Mouse (Mus musculus) heart, postnatal 0 days (tissue): ENCODE data around the gene Lipc. TPM values are rescaled to one million over a fixed set of nuclear protein-coding genes. Genes with fewer than 3 reads are reported as not detected.

Experiments
- ATAC-seq: fragments of 200-750 bp; cut with Nextera tagmentation; 2 replicates; pipeline ENCODE4 v1.8.0; 2017; ENCODE audit warnings: low read depth, moderate number of reproducible peaks, moderate library complexity; ENCODE audit not compliant: insufficient read depth
- DNase-seq: peaks from one replicate; pipeline ENCODE4 v3.0.0-alpha.2; 2016; ENCODE audit warnings: low spot score
- H3K27ac ChIP-seq: fragments of 300-500 bp; sonication (generic); 2 replicates; pipeline ENCODE4 v1.5.1; 2014; ENCODE audit warnings: low read depth, mild to moderate bottlenecking
- H3K27me3 ChIP-seq: fragments of 300-500 bp; sonication (generic); 2 replicates; pipeline ENCODE4 v1.6.1; 2014; ENCODE audit warnings: low read length, mixed read lengths; ENCODE audit not compliant: control insufficient read depth, insufficient read depth
- H3K36me3 ChIP-seq: fragments of 300-500 bp; sonication (generic); replicated peaks from 2 replicates; pipeline ENCODE4 v1.6.1; 2014; ENCODE audit warnings: low read length, mixed read lengths; ENCODE audit not compliant: control insufficient read depth, insufficient read depth
- H3K4me1 ChIP-seq: fragments of 300-500 bp; sonication (generic); 2 replicates; pipeline ENCODE4 v1.6.1; 2014; ENCODE audit warnings: antibody characterized with exemption; ENCODE audit not compliant: control insufficient read depth, insufficient read depth
- H3K4me2 ChIP-seq: fragments of 300-500 bp; sonication (generic); 2 replicates; pipeline ENCODE4 v1.6.1; 2014; ENCODE audit warnings: low read depth, mild to moderate bottlenecking, low read length, moderate library complexity
- H3K4me3 ChIP-seq: fragments of 300-500 bp; sonication (generic); 2 replicates; pipeline ENCODE4 v1.5.1; 2014; ENCODE audit warnings: low read depth, low read length
- H3K9ac ChIP-seq: fragments of 300-500 bp; sonication (generic); replicated peaks from 2 replicates; pipeline ENCODE4 v1.6.1; 2014; ENCODE audit warnings: low read depth, low read length, mixed read lengths
- H3K9me3 ChIP-seq: fragments of 300-500 bp; sonication (generic); replicated peaks from 2 replicates; pipeline ENCODE4 v1.6.1; 2016; ENCODE audit warnings: low read length; ENCODE audit not compliant: control insufficient read depth
- CTCF ChIP-seq: IDR thresholded peaks from 2 replicates; pipeline ENCODE4 v1.5.1; 2016; ENCODE audit warnings: antibody characterized with exemption, control low read depth, low read depth
- EP300 ChIP-seq: IDR thresholded peaks from 2 replicates; pipeline ENCODE4 v1.6.1; 2016; ENCODE audit warnings: antibody characterized with exemption, low read depth
- WGBS: fragments of 180-500 bp; shearing (Covaris S2); extraction: QIAGEN DNeasy Blood & Tissue Kit; methylation state at CpG from one replicate; pipeline ENCODE4 v1.1.7; 2014; 5-methylcytosine and 5-hydroxymethylcytosine counted together
- polyA plus RNA-seq: library from polyadenylated mRNA; unstranded; fragments of >200 nt; fragmentation: Nextera tagmentation; extraction: Ambion mirVana; gene quantifications from 2 replicates; pipeline ENCODE4 v1.2.1, GENCODE M21; 2015
- total RNA-seq: library from RNA; depleted of rRNA; stranded (reverse); fragments of >200 nt; gene quantifications from 2 replicates; pipeline ENCODE4 v1.2.3, GENCODE M21; 2014; ENCODE audit warnings: low replicate concordance

The Lipc gene
- total and polyA plus RNA-seq, 2 experiments from 2014 or later: 0.12 to 4.6 TPM

DNA sequence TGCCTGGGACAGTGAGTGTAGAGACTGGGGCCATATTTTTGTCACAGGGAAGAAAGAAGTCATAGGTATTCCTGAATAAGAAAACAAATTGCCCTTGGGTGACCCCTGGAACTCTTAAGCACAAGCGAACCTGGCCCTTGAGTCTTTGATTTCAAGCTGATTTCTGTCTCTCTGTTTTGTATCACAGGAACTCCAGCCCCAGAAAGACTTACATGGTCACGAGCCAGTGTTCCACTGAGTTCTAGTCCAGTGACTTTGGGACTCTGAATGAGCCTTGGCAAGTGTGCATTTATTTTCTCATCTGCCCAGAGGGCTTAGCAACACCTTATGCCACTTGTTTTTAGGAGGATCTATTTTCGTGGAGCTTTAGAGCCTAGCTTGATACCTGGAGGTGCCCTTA, 5.7 kb upstream of the Lipc start:
- TF ChIP-seq EP300 (no peak), CTCF (no peak)
- Histone ChIP-seq H3K27me3 (no peaks in the 10 kb centered on the region), H3K27ac (no peak overlapping the region), H3K9me3 (no peaks in the 10 kb centered on the region), H3K4me3 (no peak overlapping the region), H3K4me1 (no peaks in the 10 kb centered on the region), H3K4me2 (no peak overlapping the region), H3K9ac (no peak overlapping the region), H3K36me3 (no peaks in the 10 kb centered on the region)
- ATAC-seq (no peak), DNase-seq (no peak)
- 67% methylated on average over 3 of the region's 3 CpGs for WGBS

GRCm38 (mm10) chr9:70954226-70954625, 2.2 kb upstream of the Lipc start:
- ATAC-seq (no peak), DNase-seq (no peak)
- 91% methylated on average over 3 of the region's 3 CpGs for WGBS
- Histone ChIP-seq H3K27me3 (no peaks in the 10 kb centered on the region), H3K9ac (no peak overlapping the region), H3K4me3 (no peak overlapping the region), H3K4me1 (no peaks in the 10 kb centered on the region), H3K4me2 (no peak overlapping the region), H3K27ac (no peak overlapping the region), H3K9me3 (no peaks in the 10 kb centered on the region), H3K36me3 (no peaks in the 10 kb centered on the region)
- no peak for TF ChIP-seq EP300
- TF ChIP-seq CTCF: no peak

- Histone ChIP-seq H3K9me3 (no peaks in the 10 kb centered on the region), H3K27ac (no peak overlapping the region), H3K4me2 (no peak overlapping the region), H3K36me3 (no peaks in the 10 kb centered on the region), H3K4me3 (no peak overlapping the region), H3K9ac (no peak overlapping the region), H3K4me1 (no peaks in the 10 kb centered on the region), H3K27me3 (no peaks in the 10 kb centered on the region)
- 66% methylated on average over 8 of the region's 8 CpGs for WGBS
- no peak for DNase-seq
- no peak for ATAC-seq
- no peak for TF ChIP-seq EP300
- no peak for TF ChIP-seq CTCF
Observed at GRCm38 (mm10) chr9:70949336-70949735, 2.7 kb downstream of the Lipc start.

- Histone ChIP-seq H3K4me3 (no peak overlapping the region), H3K9ac (no peak overlapping the region), H3K36me3 (no peaks in the 10 kb centered on the region), H3K4me2 (no peak overlapping the region), H3K9me3 (no peaks in the 10 kb centered on the region), H3K27ac (no peak overlapping the region), H3K27me3 (no peaks in the 10 kb centered on the region), H3K4me1 (0 out of 2 replicates have a peak, but pooled peaks cover 5% of the 10 kb centered on the region)
- 76% methylated on average over 5 of the region's 5 CpGs for WGBS
- no peak for DNase-seq
- no peak for TF ChIP-seq EP300
- TF ChIP-seq CTCF: no peak
- no peak for ATAC-seq
Observed at GRCm38 (mm10) chr9:70947312-70947711, 4.7 kb downstream of the Lipc start.

- H3K27ac ChIP-seq: peak overlapping the region; percentile 11
- peak; percentile 86 for ATAC-seq
Observed at GRCm38 (mm10) chr9:70942686-70943333, 9.2 kb downstream of the Lipc start.

More at GRCm38 (mm10) chr9:70942686-70943333, 9.2 kb downstream of the Lipc start:
- Histone ChIP-seq H3K27me3 (no peaks in the 10 kb centered on the region), H3K36me3 (no peaks in the 10 kb centered on the region), H3K4me3 (no peak overlapping the region), H3K4me1 (peaks cover 8% of the 10 kb centered on the region; the same call in 1 of the 2 replicates), H3K4me2 (no peak overlapping the region), H3K9ac (no peak overlapping the region), H3K9me3 (no peaks in the 10 kb centered on the region)
- no peak for TF ChIP-seq CTCF
- no peak for TF ChIP-seq EP300
- DNase-seq: peak; percentile 69
- 31% methylated on average over 9 of the region's 9 CpGs for WGBS
